Mouse (Mus musculus) neural tube, embryonic 14.5 days (tissue): ENCODE data around the gene Gpc5. TPM values are rescaled to one million over a fixed set of nuclear protein-coding genes. Genes with fewer than 3 reads are reported as not detected.

Experiments used
- ATAC-seq: fragments of 200-750 bp; cut with Nextera tagmentation; 2 replicates; pipeline ENCODE4 v1.8.0; 2017; ENCODE audit warnings: low read depth, mild to moderate bottlenecking, moderate TSS enrichment, moderate library complexity
- H3K27ac ChIP-seq: fragments of 300-500 bp; sonication (generic); 2 replicates; pipeline ENCODE4 v1.5.1; 2014; ENCODE audit warnings: low read depth, mild to moderate bottlenecking, control low read depth, low read length, moderate library complexity, mixed read lengths
- H3K27me3 ChIP-seq: fragments of 300-500 bp; sonication (generic); 2 replicates; pipeline ENCODE4 v1.6.1; 2014; ENCODE audit warnings: low read length; ENCODE audit not compliant: control insufficient read depth, insufficient read depth
- H3K36me3 ChIP-seq: fragments of 300-500 bp; sonication (generic); 2 replicates; pipeline ENCODE4 v1.6.1; 2014; ENCODE audit warnings: low read length, mixed read lengths; ENCODE audit not compliant: control insufficient read depth, insufficient read depth
- H3K4me1 ChIP-seq: fragments of 300-500 bp; sonication (generic); 2 replicates; pipeline ENCODE4 v1.6.1; 2014; ENCODE audit warnings: low read length; ENCODE audit not compliant: control insufficient read depth, insufficient read depth
- H3K4me2 ChIP-seq: fragments of 300-500 bp; sonication (generic); 2 replicates; pipeline ENCODE4 v1.6.1; 2014; ENCODE audit warnings: mild to moderate bottlenecking, low read depth, low read length, control low read depth
- H3K4me3 ChIP-seq: fragments of 300-500 bp; sonication (generic); 2 replicates; pipeline ENCODE4 v1.5.1; 2014; ENCODE audit warnings: low read depth, low read length, control low read depth, mixed read lengths
- H3K9ac ChIP-seq: fragments of 300-500 bp; sonication (generic); replicated peaks from 2 replicates; pipeline ENCODE4 v1.6.1; 2014; ENCODE audit warnings: low read depth, mild to moderate bottlenecking, control low read depth, low read length, mixed read lengths
- H3K9me3 ChIP-seq: fragments of 300-500 bp; sonication (generic); 2 replicates; pipeline ENCODE4 v1.6.1; 2016; ENCODE audit warnings: low read length; ENCODE audit not compliant: control insufficient read depth
- WGBS: fragments of 180-500 bp; shearing (Covaris S2); extraction: QIAGEN DNeasy Blood & Tissue Kit; methylation state at CpG from one replicate; pipeline ENCODE4 v1.1.7; 2014; 5-methylcytosine and 5-hydroxymethylcytosine counted together
- polyA plus RNA-seq: library from polyadenylated mRNA; unstranded; fragments of >200 nt; fragmentation: Nextera tagmentation; extraction: Ambion mirVana; gene quantifications from 2 replicates; pipeline ENCODE4 v1.2.1, GENCODE M21; 2014

Gpc5 gene
- polyA plus RNA-seq, 1 experiment from 2014 or later, result 28.6 TPM

DNA sequence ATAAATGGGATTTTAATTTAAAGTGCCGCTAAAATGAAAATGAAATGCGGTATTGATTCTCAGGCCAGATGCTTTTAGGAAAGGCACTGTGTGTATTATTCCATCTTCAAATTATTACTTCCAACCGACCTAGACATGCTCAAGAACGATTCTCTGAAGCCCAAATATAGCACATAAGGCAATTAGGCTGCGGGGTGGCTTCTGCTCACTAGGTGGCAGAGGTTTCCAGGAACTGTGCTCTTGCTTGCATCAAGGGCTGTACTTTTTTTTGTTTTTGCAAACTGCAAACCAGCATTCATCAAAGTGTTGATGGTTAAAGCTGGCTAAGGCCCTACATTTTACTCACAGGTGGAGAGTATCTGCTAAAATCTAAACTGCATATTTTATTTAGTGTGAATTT lies 375.9 kb downstream of the Gpc5 start:
- Histone ChIP-seq H3K27ac (no peak overlapping the region), H3K4me2 (no peak overlapping the region), H3K9me3 (no peaks in the 10 kb centered on the region), H3K27me3 (no peaks in the 10 kb centered on the region), H3K4me1 (no peaks in the 10 kb centered on the region), H3K9ac (no peak overlapping the region), H3K4me3 (no peak overlapping the region), H3K36me3 (no peaks in the 10 kb centered on the region)
- 37% methylated on average over 5 of the region's 5 CpGs for WGBS
- ATAC-seq, result peak; percentile 61; the same call in 1 of the 2 replicates

DNA sequence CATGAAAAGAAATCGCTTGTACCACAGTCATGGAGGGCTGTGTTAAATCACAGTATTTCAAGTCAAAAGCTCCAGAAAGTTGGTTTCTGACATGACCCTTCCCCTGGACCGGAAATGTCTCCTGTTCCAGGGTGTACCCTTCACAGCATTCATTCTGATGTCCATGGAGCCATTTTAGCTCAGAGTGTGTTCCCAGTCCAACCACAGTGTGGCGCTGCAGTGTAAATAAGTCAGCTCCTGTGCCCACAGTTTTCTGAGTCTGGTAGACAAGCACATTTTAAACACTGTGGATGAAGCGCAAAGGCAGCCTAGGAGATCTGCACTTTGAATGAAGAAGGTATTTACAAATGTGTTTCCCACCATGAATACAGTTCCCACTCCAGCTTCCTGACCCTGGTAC lies 383.2 kb downstream of the Gpc5 start:
- Histone ChIP-seq H3K4me1 (no peaks in the 10 kb centered on the region), H3K4me3 (no peak overlapping the region), H3K9ac (no peak overlapping the region), H3K36me3 (no peaks in the 10 kb centered on the region), H3K9me3 (no peaks in the 10 kb centered on the region), H3K27ac (no peak overlapping the region), H3K4me2 (no peak overlapping the region), H3K27me3 (no peaks in the 10 kb centered on the region)
- peak; percentile 66; the same call in 1 of the 2 replicates for ATAC-seq
- 52% methylated on average over 4 of the region's 4 CpGs for WGBS

DNA sequence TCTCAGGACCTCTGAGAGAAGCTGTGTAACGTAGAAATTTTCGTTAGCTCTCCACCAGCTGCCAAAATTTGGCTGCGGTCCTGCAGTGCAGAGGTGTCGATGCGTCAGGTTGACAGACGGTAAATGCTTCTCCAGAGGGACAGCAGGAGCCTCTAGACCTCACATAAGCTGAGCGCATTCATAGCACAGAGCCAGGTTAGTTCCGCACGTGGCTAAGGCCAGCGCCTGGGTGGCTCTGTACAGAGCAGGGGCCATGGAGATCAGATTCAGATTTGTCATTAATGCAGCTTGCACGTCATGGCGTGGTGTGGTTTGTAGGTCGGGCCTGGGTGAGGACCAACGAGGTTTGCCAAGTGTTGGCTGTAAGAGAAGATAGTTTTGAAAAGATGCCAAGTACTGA lies 385.3 kb downstream of the Gpc5 start:
- WGBS, result 65% methylated on average over 14 of the region's 14 CpGs
- Histone ChIP-seq H3K4me1 (no peaks in the 10 kb centered on the region), H3K36me3 (no peaks in the 10 kb centered on the region), H3K9ac (no peak overlapping the region), H3K27ac (no peak overlapping the region), H3K9me3 (no peaks in the 10 kb centered on the region), H3K4me2 (no peak overlapping the region), H3K4me3 (no peak overlapping the region), H3K27me3 (no peaks in the 10 kb centered on the region)
- no peak; the same call in 1 of the 2 replicates for ATAC-seq

DNA sequence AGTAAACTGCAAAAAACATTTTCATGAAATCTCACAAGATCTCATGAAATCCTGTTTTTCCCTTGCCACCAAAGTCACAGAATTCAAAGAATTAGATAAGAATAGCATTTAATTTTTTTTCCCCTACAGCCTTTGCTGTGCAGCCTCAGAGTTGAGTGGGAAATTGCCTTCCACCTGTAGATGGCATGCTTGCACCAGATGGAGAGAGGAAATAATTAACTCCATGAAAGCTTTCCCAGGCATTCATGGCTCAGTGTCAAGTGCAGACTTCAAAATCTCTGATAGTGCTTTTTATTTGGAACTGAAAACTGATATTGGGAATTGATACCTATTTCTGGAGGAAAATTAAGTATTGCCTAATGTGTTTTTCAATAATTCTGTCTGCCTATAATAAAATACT lies 393.1 kb downstream of the Gpc5 start:
- no peak overlapping the region for H3K27ac ChIP-seq
- no peak overlapping the region for H3K4me3 ChIP-seq
- peak; percentile 61; the same call in 1 of the 2 replicates for ATAC-seq
- no peaks in the 10 kb centered on the region for H3K9me3 ChIP-seq
- H3K4me1 ChIP-seq, result no peaks in the 10 kb centered on the region
- no peak overlapping the region for H3K9ac ChIP-seq
- no peak overlapping the region for H3K4me2 ChIP-seq
- H3K36me3 ChIP-seq, result no peaks in the 10 kb centered on the region
- H3K27me3 ChIP-seq, result no peaks in the 10 kb centered on the region

DNA sequence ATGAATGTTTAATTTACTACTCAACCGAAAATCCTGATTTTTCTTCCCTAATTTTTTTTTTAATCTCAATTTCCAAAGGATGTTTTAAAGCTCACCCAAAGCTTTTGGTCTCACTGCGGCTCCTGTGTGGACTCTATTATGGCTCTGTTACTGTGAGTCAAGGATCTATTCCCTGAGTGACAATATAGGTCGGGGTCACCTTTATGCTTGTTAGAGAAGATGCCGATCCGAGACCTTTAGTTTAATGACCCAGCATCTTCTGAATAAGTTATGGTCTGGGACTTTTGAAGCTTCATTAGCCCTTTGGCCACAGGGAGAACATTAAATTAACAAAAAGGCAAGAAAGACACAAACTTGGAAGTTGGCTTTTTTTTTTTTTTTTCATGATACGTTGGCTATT lies 408.8 kb downstream of the Gpc5 start:
- Histone ChIP-seq H3K4me1 (no peaks in the 10 kb centered on the region), H3K4me3 (no peak overlapping the region), H3K27ac (no peak overlapping the region), H3K9me3 (no peaks in the 10 kb centered on the region), H3K9ac (no peak overlapping the region), H3K4me2 (no peak overlapping the region), H3K27me3 (no peaks in the 10 kb centered on the region), H3K36me3 (no peaks in the 10 kb centered on the region)
- ATAC-seq, result no peak
- WGBS, result 26% methylated on average over 6 of the region's 6 CpGs

DNA sequence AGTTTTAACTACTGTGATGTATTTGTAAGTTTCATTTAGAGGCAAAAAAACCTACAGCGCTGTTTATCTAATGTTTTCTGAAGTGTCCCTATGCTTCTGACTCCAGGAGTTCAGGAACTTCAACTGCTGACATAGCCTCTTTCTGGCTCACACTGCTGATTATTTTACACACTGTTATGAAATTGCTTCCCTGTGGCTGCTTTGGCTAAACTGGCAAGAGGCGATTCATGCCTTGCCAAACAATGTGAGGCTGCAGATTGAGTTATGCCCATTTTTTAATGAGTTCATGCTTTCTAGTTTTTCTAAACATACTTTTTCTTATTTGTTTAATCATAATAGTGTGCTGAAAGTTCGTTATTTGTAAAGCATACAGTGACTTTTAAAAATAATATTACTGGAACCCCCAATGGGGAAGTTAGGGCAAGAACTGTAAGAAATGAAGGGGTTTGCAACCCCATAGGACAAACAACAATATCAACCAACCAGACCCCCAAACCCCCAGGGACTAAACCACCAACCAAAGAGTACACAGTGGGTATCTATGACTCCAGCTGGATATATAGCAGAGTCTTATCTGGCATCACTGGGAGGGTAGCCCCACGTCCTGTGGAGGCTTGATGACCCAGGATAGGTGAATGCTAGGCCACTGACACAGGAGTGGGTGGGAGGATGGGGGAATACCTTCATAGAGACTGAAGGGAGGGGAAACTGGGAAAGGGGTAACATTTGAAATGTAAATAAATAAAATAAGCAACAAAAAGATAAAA lies 454.7 kb downstream of the Gpc5 start:
- no peaks in the 10 kb centered on the region for H3K4me1 ChIP-seq
- no peaks in the 10 kb centered on the region for H3K9me3 ChIP-seq
- no peak overlapping the region for H3K27ac ChIP-seq
- H3K4me3 ChIP-seq, result no peak overlapping the region
- H3K4me2 ChIP-seq, result no peak overlapping the region
- no peak overlapping the region for H3K9ac ChIP-seq
- 77% methylated on average over 4 of the region's 4 CpGs for WGBS
- H3K36me3 ChIP-seq, result no peaks in the 10 kb centered on the region
- no peaks in the 10 kb centered on the region for H3K27me3 ChIP-seq
- ATAC-seq, result no peak

DNA sequence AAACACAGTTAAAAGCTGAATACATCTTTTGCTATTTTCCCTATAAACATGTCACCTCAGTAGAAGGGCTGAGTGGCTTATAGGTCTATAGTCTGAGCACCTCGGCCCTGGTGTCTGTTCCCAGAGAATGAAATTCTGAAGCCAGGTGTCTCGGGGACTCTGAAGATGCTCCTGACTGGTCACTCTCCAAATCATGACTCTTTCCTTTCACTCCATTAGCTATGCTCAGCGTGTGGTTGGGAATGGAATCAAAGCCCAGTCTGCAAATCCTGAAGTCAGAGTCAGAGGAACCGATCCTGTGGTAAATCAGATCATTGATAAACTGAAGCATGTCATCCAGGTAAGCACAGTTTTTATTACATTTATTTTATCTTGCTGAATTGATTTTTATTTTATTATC lies 460.0 kb downstream of the Gpc5 start:
- Histone ChIP-seq H3K36me3 (no peaks in the 10 kb centered on the region), H3K4me1 (no peaks in the 10 kb centered on the region), H3K27me3 (no peaks in the 10 kb centered on the region), H3K9me3 (no peaks in the 10 kb centered on the region), H3K9ac (no peak overlapping the region), H3K27ac (no peak overlapping the region), H3K4me2 (no peak overlapping the region), H3K4me3 (no peak overlapping the region)
- WGBS, result 59% methylated on average over 4 of the region's 4 CpGs
- no peak for ATAC-seq

DNA sequence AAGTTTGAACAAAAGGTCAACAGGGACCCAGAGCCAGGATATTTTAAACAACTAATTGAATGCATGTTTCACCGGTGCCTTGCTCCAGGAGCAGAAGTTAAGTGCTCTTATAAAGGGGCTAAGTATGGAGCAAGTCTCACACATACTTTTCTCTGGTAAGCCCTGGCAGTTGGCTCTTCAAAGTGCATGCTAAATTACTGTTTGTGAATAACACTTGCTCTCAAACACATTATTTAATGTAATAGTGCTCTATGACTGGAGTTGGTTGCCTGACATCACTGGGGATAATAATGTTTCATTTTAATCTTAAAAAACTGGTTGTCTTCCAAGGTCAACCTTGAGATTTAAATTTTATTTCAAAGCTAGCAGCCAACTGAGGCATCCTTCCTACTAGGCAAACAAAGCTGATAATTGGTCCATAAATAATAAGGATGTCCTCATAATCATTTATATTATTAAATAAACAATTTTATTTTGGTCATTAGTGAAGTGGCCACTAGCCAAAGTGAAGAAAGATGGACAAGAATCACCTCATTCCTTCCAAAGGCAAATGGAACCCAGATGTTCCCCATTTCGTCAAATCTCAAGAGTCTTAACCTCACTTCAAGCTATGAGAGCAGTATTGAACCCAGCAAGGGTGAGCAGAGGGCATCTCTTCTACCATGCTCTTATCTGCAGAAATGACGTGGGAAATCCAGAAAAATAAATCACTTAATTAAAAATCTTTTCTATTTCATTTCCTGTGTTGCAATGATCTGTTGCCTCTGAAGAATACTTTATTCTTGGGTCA lies 488.6 kb downstream of the Gpc5 start:
- no peak overlapping the region for H3K4me3 ChIP-seq
- WGBS, result 83% methylated on average over 3 of the region's 3 CpGs
- H3K9me3 ChIP-seq, result no peaks in the 10 kb centered on the region
- H3K9ac ChIP-seq, result no peak overlapping the region
- H3K27ac ChIP-seq, result no peak overlapping the region
- no peak overlapping the region for H3K4me2 ChIP-seq
- no peaks in the 10 kb centered on the region for H3K36me3 ChIP-seq
- no peaks in the 10 kb centered on the region for H3K4me1 ChIP-seq
- no peaks in the 10 kb centered on the region for H3K27me3 ChIP-seq
- no peak for ATAC-seq

DNA sequence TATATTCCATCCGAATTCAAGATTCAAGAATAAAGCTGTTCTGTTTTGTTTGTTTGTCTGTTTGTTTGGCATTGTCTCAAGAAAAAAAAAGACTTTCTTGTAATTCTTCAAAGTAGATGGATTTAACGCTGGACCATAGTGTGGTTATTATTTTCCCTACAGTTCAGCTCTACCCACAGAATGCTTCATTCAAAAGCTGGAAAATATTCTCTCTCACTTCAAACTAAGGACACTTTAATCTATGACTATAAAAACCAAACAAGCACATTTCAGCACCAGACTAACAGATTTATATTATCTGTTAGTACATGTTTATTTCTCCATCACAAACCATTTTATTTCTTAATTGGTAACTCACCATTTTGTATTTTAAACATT lies 489.2 kb downstream of the Gpc5 start:
- Histone ChIP-seq H3K9me3 (no peaks in the 10 kb centered on the region), H3K27me3 (no peaks in the 10 kb centered on the region), H3K27ac (no peak overlapping the region), H3K4me3 (no peak overlapping the region), H3K4me1 (no peaks in the 10 kb centered on the region), H3K36me3 (no peaks in the 10 kb centered on the region), H3K9ac (no peak overlapping the region), H3K4me2 (no peak overlapping the region)
- no peak for ATAC-seq
- 82% methylated on average over 2 of the region's 2 CpGs for WGBS
